Mouse (Mus musculus) limb, embryonic 12.5 days (tissue): ENCODE measurements at regions not wholly inside any gene's neighbourhood (a gene's known extent, or its start where the extent isn't known, plus 50 kb on each side); places are given as distances from the start of the nearest gene placed in this dataset.

Source experiments
- ATAC-seq: fragments of 200-750 bp; cut with Nextera tagmentation; 2 replicates; pipeline ENCODE4 v1.8.0; 2017; ENCODE audit warnings: low read depth, moderate TSS enrichment; ENCODE audit not compliant: insufficient number of reproducible peaks, insufficient read depth, low FRiP score, low TSS enrichment
- H3K27ac ChIP-seq: fragments of 300-500 bp; sonication (generic); 2 replicates; pipeline ENCODE4 v1.5.1; 2016; ENCODE audit warnings: mild to moderate bottlenecking, moderate library complexity
- H3K27me3 ChIP-seq: fragments of 300-500 bp; sonication (generic); 2 replicates; pipeline ENCODE4 v1.6.1; 2016; ENCODE audit warnings: mild to moderate bottlenecking, moderate library complexity
- H3K36me3 ChIP-seq: fragments of 300-500 bp; sonication (generic); 2 replicates; pipeline ENCODE4 v1.6.1; 2016; ENCODE audit warnings: mild to moderate bottlenecking, moderate library complexity
- H3K4me1 ChIP-seq: fragments of 300-500 bp; sonication (generic); replicated peaks from 2 replicates; pipeline ENCODE4 v1.6.1; 2016
- H3K4me2 ChIP-seq: fragments of 300-500 bp; sonication (generic); 2 replicates; pipeline ENCODE4 v1.6.1; 2016; ENCODE audit warnings: mild to moderate bottlenecking, moderate library complexity
- H3K4me3 ChIP-seq: fragments of 300-500 bp; sonication (generic); replicated peaks from 2 replicates; pipeline ENCODE4 v1.5.1; 2016; ENCODE audit warnings: mild to moderate bottlenecking
- H3K9ac ChIP-seq: fragments of 300-500 bp; sonication (generic); replicated peaks from 2 replicates; pipeline ENCODE4 v1.6.1; 2016; ENCODE audit warnings: mild to moderate bottlenecking, moderate library complexity
- H3K9me3 ChIP-seq: fragments of 300-500 bp; sonication (generic); 2 replicates; pipeline ENCODE4 v1.6.1; 2016; ENCODE audit warnings: mild to moderate bottlenecking, moderate library complexity
- WGBS: fragments of 180-500 bp; shearing (Covaris S2); methylation state at CpG from one replicate; pipeline ENCODE4 v1.1.7; 2016; 5-methylcytosine and 5-hydroxymethylcytosine counted together

DNA sequence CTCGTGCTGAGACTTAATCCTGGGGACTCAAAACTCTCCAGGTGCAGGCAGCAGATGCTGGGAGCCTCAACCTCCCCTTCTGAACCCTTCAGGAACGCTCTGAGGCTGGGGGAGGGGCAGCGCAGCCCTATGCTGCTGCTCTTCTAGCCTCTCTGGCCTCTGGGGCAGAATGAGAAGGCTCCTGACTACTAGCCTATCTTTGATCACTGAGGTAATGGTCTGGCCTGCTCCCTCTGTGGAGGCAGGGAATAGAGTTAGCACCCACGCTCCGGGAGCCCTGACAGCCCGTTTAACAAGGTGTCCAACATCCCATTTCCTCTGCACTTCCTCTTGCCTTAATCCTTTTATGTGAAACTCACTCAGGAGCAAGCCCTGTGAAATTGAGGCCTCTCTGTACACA is 79.4 kb upstream of the Lhx1 start:
- Histone ChIP-seq H3K9me3 (no peaks in the 10 kb centered on the region), H3K27ac (no peak overlapping the region), H3K4me3 (no peak overlapping the region), H3K36me3 (no peaks in the 10 kb centered on the region), H3K27me3 (peaks cover 32% of the 10 kb centered on the region), H3K4me2 (no peak overlapping the region), H3K4me1 (peaks cover 16% of the 10 kb centered on the region), H3K9ac (no peak overlapping the region)
- 3% methylated on average over 6 of the region's 6 CpGs for WGBS
- no peak for ATAC-seq

- Histone ChIP-seq H3K9me3 (no peaks in the 10 kb centered on the region), H3K4me1 (peaks cover 46% of the 10 kb centered on the region), H3K4me2 (peak overlapping the region; percentile 54), H3K4me3 (peak overlapping the region; percentile 24), H3K27ac (peak overlapping the region; percentile 42; the same call in 1 of the 2 replicates), H3K36me3 (no peaks in the 10 kb centered on the region), H3K9ac (peak overlapping the region; percentile 31; the same call in 1 of the 2 replicates), H3K27me3 (peaks cover 25% of the 10 kb centered on the region)
- 16% methylated on average over 15 of the region's 15 CpGs for WGBS
- peak; percentile 70 for ATAC-seq
Observed at GRCm38 (mm10) chr11:84599267-84599841, 74.0 kb upstream of the Lhx1 start.

- H3K4me2 ChIP-seq = no peak overlapping the region
- 85% methylated on average over 9 of the region's 9 CpGs for WGBS
- H3K36me3 ChIP-seq = no peaks in the 10 kb centered on the region
- H3K9ac ChIP-seq = no peak overlapping the region
- no peak overlapping the region for H3K27ac ChIP-seq
- no peak overlapping the region for H3K4me3 ChIP-seq
- peaks cover 47% of the 10 kb centered on the region for H3K4me1 ChIP-seq
- ATAC-seq = no peak
- peaks cover 25% of the 10 kb centered on the region for H3K27me3 ChIP-seq
- H3K9me3 ChIP-seq = no peaks in the 10 kb centered on the region
Observed at GRCm38 (mm10) chr11:84597572-84598295, 72.4 kb upstream of the Lhx1 start.

DNA sequence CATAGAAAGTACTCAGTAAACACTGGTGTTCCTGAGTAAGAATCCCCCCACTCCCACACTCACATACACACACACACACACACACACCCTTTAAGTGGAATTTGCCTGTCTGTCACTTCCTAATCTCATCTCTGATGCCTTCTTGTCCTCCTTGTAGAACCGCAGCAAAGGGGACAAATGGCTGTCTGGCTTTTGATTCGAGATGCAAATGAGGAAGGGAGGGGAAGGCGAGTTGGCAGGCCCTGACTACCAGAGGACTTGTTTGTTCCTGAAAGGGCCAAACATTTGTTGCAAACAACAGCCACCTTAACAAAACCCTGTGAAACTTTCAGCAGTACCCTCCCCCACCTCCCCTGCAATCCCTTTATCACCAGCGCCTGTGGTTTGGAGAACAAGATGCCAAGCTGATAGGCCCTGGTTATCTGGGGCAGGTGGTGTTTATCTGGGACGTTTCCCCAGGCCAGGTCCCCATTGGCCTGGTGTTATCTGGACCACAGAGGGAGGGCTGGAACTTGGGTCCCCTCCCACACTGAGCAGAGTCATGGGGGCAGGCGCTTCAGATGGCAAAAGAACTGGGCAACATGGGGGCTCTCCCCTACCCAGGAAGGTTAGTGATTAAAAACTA is 67.5 kb upstream of the Lhx1 start:
- no peaks in the 10 kb centered on the region for H3K36me3 ChIP-seq
- H3K27ac ChIP-seq = no peak overlapping the region
- H3K4me1 ChIP-seq = peaks cover 35% of the 10 kb centered on the region
- no peak overlapping the region for H3K4me2 ChIP-seq
- no peaks in the 10 kb centered on the region for H3K9me3 ChIP-seq
- H3K4me3 ChIP-seq = no peak overlapping the region
- ATAC-seq = no peak
- H3K9ac ChIP-seq = no peak overlapping the region
- peaks cover 31% of the 10 kb centered on the region for H3K27me3 ChIP-seq
- 30% methylated on average over 6 of the region's 6 CpGs for WGBS

- H3K9ac ChIP-seq = no peak overlapping the region
- no peak overlapping the region for H3K27ac ChIP-seq
- WGBS = 11% methylated on average over 14 of the region's 14 CpGs
Observed at GRCm38 (mm10) chr11:84587107-84587506, 61.8 kb upstream of the Lhx1 start.

DNA sequence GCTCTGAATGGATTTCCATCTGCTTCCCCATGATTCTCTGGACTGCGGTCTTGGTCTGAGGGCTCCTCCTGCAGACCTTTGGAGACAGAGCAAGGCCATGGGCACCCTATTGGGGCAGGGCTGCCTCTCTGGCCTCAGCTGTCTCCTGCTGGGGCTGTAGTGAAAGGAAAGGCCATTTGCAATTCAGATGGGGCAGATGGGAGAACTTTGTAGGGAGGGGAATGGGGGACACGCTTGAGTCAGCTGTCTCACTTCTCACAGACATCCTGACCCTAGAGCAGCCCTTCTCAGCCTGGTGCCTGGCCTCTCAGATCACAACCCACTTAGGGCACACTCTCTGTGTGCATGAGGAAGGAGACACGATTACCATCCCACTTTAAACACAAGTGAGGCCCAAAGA is 60.3 kb upstream of the Lhx1 start:
- H3K9ac ChIP-seq = no peak overlapping the region
- ATAC-seq = no peak
- no peak overlapping the region for H3K27ac ChIP-seq
- no peaks in the 10 kb centered on the region for H3K36me3 ChIP-seq
- 34% methylated on average over 3 of the region's 3 CpGs for WGBS
- H3K4me2 ChIP-seq = no peak overlapping the region
- H3K9me3 ChIP-seq = no peaks in the 10 kb centered on the region
- H3K4me3 ChIP-seq = no peak overlapping the region
- H3K4me1 ChIP-seq = 0 out of 2 replicates have a peak, but pooled peaks cover 5% of the 10 kb centered on the region
- H3K27me3 ChIP-seq = peaks cover 12% of the 10 kb centered on the region

More at GRCm38 (mm10) chr11:84587107-84587506, 61.8 kb upstream of the Lhx1 start:
- H3K4me1 ChIP-seq = 0 out of 2 replicates have a peak, but pooled peaks cover 5% of the 10 kb centered on the region
- H3K27me3 ChIP-seq = peaks cover 19% of the 10 kb centered on the region
- ATAC-seq = no peak
- H3K36me3 ChIP-seq = no peaks in the 10 kb centered on the region
- no peak overlapping the region for H3K4me2 ChIP-seq
- H3K4me3 ChIP-seq = no peak overlapping the region
- H3K9me3 ChIP-seq = no peaks in the 10 kb centered on the region

DNA sequence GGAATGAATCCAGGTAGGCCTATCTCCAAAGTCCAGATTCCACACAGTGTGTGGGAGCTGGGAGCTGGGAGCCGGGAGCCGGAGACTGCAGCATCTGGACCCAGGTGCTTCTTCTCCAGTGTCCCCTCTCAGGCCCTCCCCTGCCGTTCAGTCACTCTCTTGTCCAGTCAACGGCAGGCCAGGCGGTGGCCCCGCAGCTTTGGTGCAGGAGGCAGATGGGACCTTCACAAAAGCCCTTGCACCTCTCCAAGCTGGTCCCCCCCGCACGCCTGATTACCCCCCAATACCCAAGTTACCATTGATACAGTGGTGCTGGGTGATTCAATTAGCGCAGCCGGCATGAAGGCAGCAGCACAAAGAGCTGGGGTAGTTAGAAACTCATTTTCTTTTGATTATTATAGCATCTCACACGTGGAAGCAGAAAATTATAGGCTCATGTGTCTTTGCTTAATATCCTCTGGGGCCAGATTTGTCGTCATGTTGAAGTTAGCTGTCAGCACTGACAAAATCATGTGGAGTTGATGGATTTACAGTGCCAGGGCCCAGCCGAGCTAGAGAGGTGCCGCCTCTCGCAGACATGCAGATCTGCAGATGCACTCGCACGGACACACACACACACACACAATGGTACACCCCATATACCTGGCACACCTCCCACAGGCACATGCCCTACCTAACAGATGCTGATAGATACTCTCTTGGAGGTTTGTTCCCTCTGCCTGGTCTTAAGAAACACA is 53.6 kb upstream of the Lhx1 start:
- H3K36me3 ChIP-seq = no peaks in the 10 kb centered on the region
- 0 out of 2 replicates have a peak, but pooled peaks cover under 1% of the 10 kb centered on the region for H3K4me1 ChIP-seq
- WGBS = 64% methylated on average over 17 of the region's 17 CpGs
- H3K9ac ChIP-seq = no peak overlapping the region
- H3K4me3 ChIP-seq = no peak overlapping the region
- H3K4me2 ChIP-seq = no peak overlapping the region
- ATAC-seq = no peak
- H3K9me3 ChIP-seq = no peaks in the 10 kb centered on the region
- peaks cover 18% of the 10 kb centered on the region for H3K27me3 ChIP-seq
- no peak overlapping the region for H3K27ac ChIP-seq
